Mouse (Mus musculus) hindbrain, embryonic 14.5 days (tissue): ENCODE data around the gene Smap2. TPM values are rescaled to one million over a fixed set of nuclear protein-coding genes. Genes with fewer than 3 reads are reported as not detected.

Source experiments
- ATAC-seq: fragments of 200-750 bp; cut with Nextera tagmentation; 2 replicates; pipeline ENCODE4 v1.8.0; 2017; ENCODE audit warnings: moderate number of reproducible peaks, mild to moderate bottlenecking, moderate TSS enrichment, moderate library complexity; ENCODE audit not compliant: low FRiP score
- DNase-seq: peaks from one replicate; pipeline ENCODE4 v3.0.0-alpha.2; 2015; ENCODE audit warnings: low spot score
- H3K27ac ChIP-seq: fragments of 300-500 bp; sonication (generic); 2 replicates; pipeline ENCODE4 v1.5.1; 2014; ENCODE audit warnings: mild to moderate bottlenecking, moderate library complexity
- H3K27me3 ChIP-seq: fragments of 300-500 bp; sonication (generic); 2 replicates; pipeline ENCODE4 v1.6.1; 2014; ENCODE audit warnings: mild to moderate bottlenecking, low read length, mixed read lengths; ENCODE audit not compliant: control insufficient read depth, insufficient read depth
- H3K36me3 ChIP-seq: fragments of 300-500 bp; sonication (generic); replicated peaks from 2 replicates; pipeline ENCODE4 v1.6.1; 2014; ENCODE audit not compliant: control insufficient read depth, insufficient read depth
- H3K4me1 ChIP-seq: fragments of 300-500 bp; sonication (generic); replicated peaks from 2 replicates; pipeline ENCODE4 v1.6.1; 2014; ENCODE audit warnings: antibody characterized with exemption, low read length, mixed read lengths; ENCODE audit not compliant: control insufficient read depth, insufficient read depth
- H3K4me2 ChIP-seq: fragments of 300-500 bp; sonication (generic); replicated peaks from 2 replicates; pipeline ENCODE4 v1.6.1; 2014; ENCODE audit warnings: mild to moderate bottlenecking, moderate library complexity
- H3K4me3 ChIP-seq: fragments of 300-500 bp; sonication (generic); replicated peaks from 2 replicates; pipeline ENCODE4 v1.5.1; 2014; ENCODE audit warnings: mild to moderate bottlenecking, low read length
- H3K9ac ChIP-seq: fragments of 300-500 bp; sonication (generic); 2 replicates; pipeline ENCODE4 v1.6.1; 2014
- H3K9me3 ChIP-seq: fragments of 300-500 bp; sonication (generic); 2 replicates; pipeline ENCODE4 v1.6.1; 2016; ENCODE audit warnings: low read length; ENCODE audit not compliant: control insufficient read depth
- WGBS: fragments of 180-500 bp; shearing (Covaris S2); extraction: QIAGEN DNeasy Blood & Tissue Kit; methylation state at CpG from one replicate; pipeline ENCODE4 v1.1.7; 2014; 5-methylcytosine and 5-hydroxymethylcytosine counted together
- polyA plus RNA-seq: library from polyadenylated mRNA; unstranded; fragments of >200 nt; fragmentation: Nextera tagmentation; extraction: Ambion mirVana; gene quantifications from 2 replicates; pipeline ENCODE4 v1.2.1, GENCODE M21; 2014

Smap2 gene
- polyA plus RNA-seq, 1 experiment from 2014 or later = 57.3 TPM

- Histone ChIP-seq H3K9me3 (no peaks in the 10 kb centered on the region), H3K27ac (no peak overlapping the region), H3K36me3 (no peaks in the 10 kb centered on the region), H3K4me3 (no peak overlapping the region), H3K4me1 (no peaks in the 10 kb centered on the region), H3K4me2 (no peak overlapping the region), H3K27me3 (no peaks in the 10 kb centered on the region), H3K9ac (no peak overlapping the region)
- WGBS = 85% methylated on average over 1 of the region's 1 CpGs
- DNase-seq (no peak), ATAC-seq (no peak)
These were observed 21.1 kb downstream of the Smap2 start for GRCm38 (mm10) chr4:120995911-120996310.

GRCm38 (mm10) chr4:120993025-120993424, 24.0 kb downstream of the Smap2 start:
- H3K9me3 ChIP-seq = no peaks in the 10 kb centered on the region
- no peak for DNase-seq
- no peaks in the 10 kb centered on the region for H3K27me3 ChIP-seq
- no peak overlapping the region for H3K27ac ChIP-seq
- H3K4me2 ChIP-seq = no peak overlapping the region
- WGBS = 95% methylated on average over 1 of the region's 1 CpGs
- H3K4me1 ChIP-seq = no peaks in the 10 kb centered on the region
- H3K4me3 ChIP-seq = no peak overlapping the region
- 0 out of 2 replicates have a peak, but pooled peaks cover 4% of the 10 kb centered on the region for H3K36me3 ChIP-seq
- no peak overlapping the region for H3K9ac ChIP-seq
- ATAC-seq = no peak

- DNase-seq (no peak), ATAC-seq (no peak)
- Histone ChIP-seq H3K27me3 (no peaks in the 10 kb centered on the region), H3K27ac (no peak overlapping the region), H3K36me3 (0 out of 2 replicates have a peak, but pooled peaks cover 5% of the 10 kb centered on the region), H3K9me3 (no peaks in the 10 kb centered on the region), H3K4me2 (no peak overlapping the region), H3K9ac (no peak overlapping the region), H3K4me3 (no peak overlapping the region), H3K4me1 (no peaks in the 10 kb centered on the region)
- WGBS = 75% methylated on average over 2 of the region's 2 CpGs
These were observed 24.8 kb downstream of the Smap2 start for GRCm38 (mm10) chr4:120992284-120992683.

DNA sequence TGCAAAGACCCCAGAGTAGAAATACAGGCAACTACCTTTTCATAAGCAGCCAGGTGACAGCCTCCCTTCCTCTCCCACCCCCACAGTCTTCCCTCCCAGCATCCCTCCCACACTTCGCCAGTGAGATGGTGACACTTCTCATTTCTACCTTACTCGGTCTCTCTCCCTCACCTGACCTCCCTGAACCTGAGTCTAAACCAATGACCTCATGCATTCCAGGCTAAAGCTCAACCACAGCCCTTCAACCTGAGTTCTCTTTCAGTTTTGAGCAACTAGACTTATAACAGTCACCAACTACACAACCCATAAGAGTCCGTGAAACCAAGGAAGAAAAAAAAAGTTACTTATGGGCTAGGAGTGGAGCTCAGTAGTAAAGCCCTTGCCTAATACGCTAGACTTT, 29.7 kb downstream of the Smap2 start:
- Histone ChIP-seq H3K9me3 (no peaks in the 10 kb centered on the region), H3K36me3 (peaks cover 20% of the 10 kb centered on the region), H3K4me1 (no peaks in the 10 kb centered on the region), H3K27me3 (no peaks in the 10 kb centered on the region), H3K9ac (no peak overlapping the region), H3K4me2 (no peak overlapping the region), H3K4me3 (no peak overlapping the region), H3K27ac (no peak overlapping the region)
- 87% methylated on average over 4 of the region's 4 CpGs for WGBS
- no peak for ATAC-seq
- DNase-seq = no peak

DNA sequence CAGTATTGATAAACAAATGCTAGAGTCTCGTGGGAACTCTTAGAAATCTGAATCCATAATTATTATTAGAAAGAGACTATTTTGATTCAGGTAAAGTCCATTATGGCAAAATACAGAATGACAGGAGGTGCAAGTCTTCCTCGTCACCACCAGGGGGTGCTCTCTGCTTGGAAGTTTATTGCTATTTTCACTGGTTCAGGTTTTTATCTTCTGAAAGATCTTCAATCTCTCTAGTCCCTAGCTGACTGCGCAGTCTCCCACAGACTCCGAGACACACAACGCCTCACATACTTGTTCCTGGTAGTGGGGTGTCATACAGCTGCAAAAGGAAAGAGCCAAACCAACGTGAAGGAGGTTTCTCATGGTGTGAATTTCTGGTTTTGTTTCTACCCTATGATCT, 30.6 kb downstream of the Smap2 start:
- Histone ChIP-seq H3K9ac (no peak overlapping the region), H3K27ac (no peak overlapping the region)

DNA sequence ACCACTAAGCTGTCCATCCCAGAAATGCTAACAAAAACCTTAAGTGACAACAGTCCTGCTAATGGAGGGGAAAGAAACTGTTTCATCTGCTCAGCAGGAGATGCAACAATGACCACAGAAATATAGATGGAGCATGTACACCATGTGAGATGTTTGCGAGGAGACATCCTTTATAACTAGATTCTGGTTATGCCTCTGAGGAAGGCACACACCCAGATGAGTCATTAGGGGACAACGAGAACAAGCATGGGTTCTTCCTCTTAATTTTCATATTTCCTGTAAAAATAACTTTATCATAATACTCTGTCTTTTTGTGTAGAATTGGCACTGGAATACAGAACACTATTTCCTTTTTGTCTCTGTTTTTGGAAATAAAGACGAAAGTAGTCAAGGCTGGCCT, 38.8 kb downstream of the Smap2 start:
- 96% methylated on average over 3 of the region's 3 CpGs for WGBS
- no peaks in the 10 kb centered on the region for H3K9me3 ChIP-seq
- no peak overlapping the region for H3K4me2 ChIP-seq
- H3K9ac ChIP-seq = no peak overlapping the region
- no peak overlapping the region for H3K4me3 ChIP-seq
- H3K4me1 ChIP-seq = no peaks in the 10 kb centered on the region
- no peaks in the 10 kb centered on the region for H3K27me3 ChIP-seq
- H3K36me3 ChIP-seq = peaks cover 51% of the 10 kb centered on the region
- no peak overlapping the region for H3K27ac ChIP-seq
- DNase-seq (no peak), ATAC-seq (no peak)

More for the DNA sequence above, 30.6 kb downstream of the Smap2 start:
- H3K9me3 ChIP-seq = no peaks in the 10 kb centered on the region
- peaks cover 21% of the 10 kb centered on the region for H3K36me3 ChIP-seq
- no peak overlapping the region for H3K4me3 ChIP-seq
- DNase-seq = peak; percentile 83
- H3K4me1 ChIP-seq = no peaks in the 10 kb centered on the region
- WGBS = 28% methylated on average over 6 of the region's 6 CpGs
- H3K4me2 ChIP-seq = no peak overlapping the region
- no peaks in the 10 kb centered on the region for H3K27me3 ChIP-seq
- 0 out of 2 replicates have a peak, but pooled peaks have one; percentile 46 for ATAC-seq

GRCm38 (mm10) chr4:120975428-120975734, 41.7 kb downstream of the Smap2 start:
- WGBS = 94% methylated on average over 4 of the region's 4 CpGs
- Histone ChIP-seq H3K4me1 (no peaks in the 10 kb centered on the region), H3K4me2 (no peak overlapping the region), H3K27me3 (no peaks in the 10 kb centered on the region), H3K4me3 (no peak overlapping the region), H3K27ac (no peak overlapping the region), H3K9ac (no peak overlapping the region), H3K36me3 (peaks cover 65% of the 10 kb centered on the region), H3K9me3 (no peaks in the 10 kb centered on the region)
- ATAC-seq (no peak), DNase-seq (no peak)

- Histone ChIP-seq H3K4me3 (no peak overlapping the region), H3K4me2 (no peak overlapping the region), H3K36me3 (peaks cover 69% of the 10 kb centered on the region), H3K4me1 (no peaks in the 10 kb centered on the region), H3K27me3 (no peaks in the 10 kb centered on the region), H3K9ac (no peak overlapping the region), H3K9me3 (no peaks in the 10 kb centered on the region), H3K27ac (no peak overlapping the region)
- DNase-seq = no peak
- ATAC-seq = no peak
- 88% methylated on average over 11 of the region's 11 CpGs for WGBS
These were observed 42.2 kb downstream of the Smap2 start for GRCm38 (mm10) chr4:120974711-120975427.

GRCm38 (mm10) chr4:120971842-120972241, 45.2 kb downstream of the Smap2 start:
- Histone ChIP-seq H3K9me3 (no peaks in the 10 kb centered on the region), H3K36me3 (peaks cover 91% of the 10 kb centered on the region), H3K27me3 (no peaks in the 10 kb centered on the region), H3K9ac (no peak overlapping the region), H3K4me1 (no peaks in the 10 kb centered on the region), H3K4me2 (no peak overlapping the region), H3K4me3 (no peak overlapping the region), H3K27ac (no peak overlapping the region)
- 89% methylated on average over 8 of the region's 8 CpGs for WGBS
- ATAC-seq (no peak), DNase-seq (no peak)
